Mouse (Mus musculus) heart, embryonic 11.5 days (tissue): ENCODE measurements around the gene Thsd4. TPM values are rescaled to one million over a fixed set of nuclear protein-coding genes. Genes with fewer than 3 reads are reported as not detected.
A peak's percentile ranks its signal among the peaks of the same experiment; 100 is the strongest.

Source experiments
- ATAC-seq: fragments of 200-750 bp; cut with Nextera tagmentation; replicated peaks from 2 replicates; pipeline ENCODE4 v1.8.0; 2017; ENCODE audit warnings: moderate library complexity; ENCODE audit not compliant: insufficient number of reproducible peaks, low FRiP score, low TSS enrichment
- H3K27ac ChIP-seq: fragments of 300-500 bp; sonication (generic); 2 replicates; pipeline ENCODE4 v1.5.1; 2014; ENCODE audit warnings: mild to moderate bottlenecking, low read depth, low read length
- H3K27me3 ChIP-seq: fragments of 300-500 bp; sonication (generic); 2 replicates; pipeline ENCODE4 v1.6.1; 2014; ENCODE audit warnings: mild to moderate bottlenecking, low read length, mixed read lengths; ENCODE audit not compliant: control insufficient read depth, insufficient read depth
- H3K36me3 ChIP-seq: fragments of 300-500 bp; sonication (generic); 2 replicates; pipeline ENCODE4 v1.6.1; 2014; ENCODE audit warnings: mild to moderate bottlenecking, low read length, moderate library complexity, mixed read lengths; ENCODE audit not compliant: control insufficient read depth, insufficient read depth
- H3K4me1 ChIP-seq: fragments of 300-500 bp; sonication (generic); 2 replicates; pipeline ENCODE4 v1.6.1; 2014; ENCODE audit warnings: low read length; ENCODE audit not compliant: control insufficient read depth, insufficient read depth
- H3K4me2 ChIP-seq: fragments of 300-500 bp; sonication (generic); 2 replicates; pipeline ENCODE4 v1.6.1; 2014; ENCODE audit warnings: mild to moderate bottlenecking, moderate library complexity
- H3K4me3 ChIP-seq: fragments of 300-500 bp; sonication (generic); 2 replicates; pipeline ENCODE4 v1.5.1; 2014; ENCODE audit warnings: low read depth, low read length
- H3K9ac ChIP-seq: fragments of 300-500 bp; sonication (generic); 2 replicates; pipeline ENCODE4 v1.6.1; 2014; ENCODE audit warnings: mild to moderate bottlenecking, low read depth, low read length, moderate library complexity
- H3K9me3 ChIP-seq: fragments of 300-500 bp; sonication (generic); replicated peaks from 2 replicates; pipeline ENCODE4 v1.6.1; 2016; ENCODE audit warnings: low read length; ENCODE audit not compliant: control insufficient read depth
- WGBS: fragments of 180-500 bp; shearing (Covaris S2); extraction: QIAGEN DNeasy Blood & Tissue Kit; methylation state at CpG from one replicate; pipeline ENCODE4 v1.1.7; 2014; ENCODE audit not compliant: insufficient replicate concordance; 5-methylcytosine and 5-hydroxymethylcytosine counted together
- polyA plus RNA-seq: library from polyadenylated mRNA; unstranded; fragments of >200 nt; fragmentation: Nextera tagmentation; extraction: Ambion mirVana; gene quantifications from 2 replicates; pipeline ENCODE4 v1.2.1, GENCODE M21; 2014

Gene Thsd4
- 10.6 and 14.6 TPM in 2 replicates for polyA plus RNA-seq

GRCm38 (mm10) chr9:60521806-60522264 is at the start of gene Thsd4:
Thsd4 (minus strand) TSS chr9:60522046.
- Histone ChIP-seq H3K9me3 (no peaks in the 10 kb centered on the region), H3K27ac (no peak within 1 kb of the TSS), H3K27me3 (no peaks in the 10 kb centered on the region), H3K4me3 (peak within 1 kb of the TSS; percentile 62), H3K4me2 (peak within 1 kb of the TSS; percentile 72), H3K36me3 (no peaks in the 10 kb centered on the region), H3K4me1 (peaks cover 51% of the 10 kb centered on the region), H3K9ac (peak within 1 kb of the TSS; percentile 72)
- ATAC-seq: peak; percentile 50; the same call in 1 of the 2 replicates
- WGBS: under 1% methylated on average over 36 of the region's 51 CpGs

- 53% methylated on average over 4 of the region's 4 CpGs for WGBS
- Histone ChIP-seq H3K4me3 (no peak overlapping the region), H3K9me3 (no peaks in the 10 kb centered on the region; the same call in 1 of the 2 replicates), H3K27me3 (no peaks in the 10 kb centered on the region), H3K9ac (no peak overlapping the region), H3K4me1 (no peaks in the 10 kb centered on the region), H3K27ac (no peak overlapping the region), H3K4me2 (no peak overlapping the region), H3K36me3 (no peaks in the 10 kb centered on the region)
- no peak for ATAC-seq
Measured at GRCm38 (mm10) chr9:60571041-60571440, 49.2 kb upstream of the Thsd4 start.

GRCm38 (mm10) chr9:60569366-60569765 is 47.5 kb upstream of the Thsd4 start:
- no peaks in the 10 kb centered on the region for H3K4me1 ChIP-seq
- no peaks in the 10 kb centered on the region; the same call in 1 of the 2 replicates for H3K9me3 ChIP-seq
- H3K27me3 ChIP-seq: no peaks in the 10 kb centered on the region
- H3K4me2 ChIP-seq: no peak overlapping the region
- no peak overlapping the region for H3K27ac ChIP-seq
- ATAC-seq: no peak
- H3K4me3 ChIP-seq: no peak overlapping the region
- WGBS: 65% methylated on average over 2 of the region's 2 CpGs
- H3K9ac ChIP-seq: no peak overlapping the region
- no peaks in the 10 kb centered on the region for H3K36me3 ChIP-seq

GRCm38 (mm10) chr9:60563809-60564208 is 42.0 kb upstream of the Thsd4 start:
- H3K4me2 ChIP-seq: no peak overlapping the region

GRCm38 (mm10) chr9:60562443-60563371 is 40.9 kb upstream of the Thsd4 start:
- H3K36me3 ChIP-seq: no peaks in the 10 kb centered on the region
- H3K4me3 ChIP-seq: no peak overlapping the region
- H3K9me3 ChIP-seq: no peaks in the 10 kb centered on the region
- WGBS: 61% methylated on average over 20 of the region's 20 CpGs
- no peak overlapping the region for H3K9ac ChIP-seq
- H3K27ac ChIP-seq: no peak overlapping the region
- no peaks in the 10 kb centered on the region for H3K27me3 ChIP-seq
- no peak for ATAC-seq
- no peak overlapping the region for H3K4me2 ChIP-seq
- H3K4me1 ChIP-seq: no peaks in the 10 kb centered on the region

More at GRCm38 (mm10) chr9:60563809-60564208, 42.0 kb upstream of the Thsd4 start:
- no peak overlapping the region for H3K4me3 ChIP-seq
- no peaks in the 10 kb centered on the region for H3K4me1 ChIP-seq
- no peaks in the 10 kb centered on the region for H3K36me3 ChIP-seq
- ATAC-seq: no peak
- no peak overlapping the region for H3K9ac ChIP-seq
- no peaks in the 10 kb centered on the region for H3K27me3 ChIP-seq
- no peaks in the 10 kb centered on the region for H3K9me3 ChIP-seq
- 90% methylated on average over 7 of the region's 7 CpGs for whole genome bisulfite sequencing
- no peak overlapping the region for H3K27ac ChIP-seq

GRCm38 (mm10) chr9:60561641-60562289 is 39.9 kb upstream of the Thsd4 start:
- no peaks in the 10 kb centered on the region for H3K27me3 ChIP-seq
- no peaks in the 10 kb centered on the region for H3K9me3 ChIP-seq
- H3K4me2 ChIP-seq: no peak overlapping the region
- no peak overlapping the region for H3K4me3 ChIP-seq
- no peak overlapping the region for H3K27ac ChIP-seq
- H3K36me3 ChIP-seq: no peaks in the 10 kb centered on the region
- no peak overlapping the region for H3K9ac ChIP-seq
- 73% methylated on average over 8 of the region's 9 CpGs for WGBS
- ATAC-seq: no peak
- H3K4me1 ChIP-seq: no peaks in the 10 kb centered on the region

GRCm38 (mm10) chr9:60558507-60558906 is 36.7 kb upstream of the Thsd4 start:
- WGBS: 70% methylated on average over 3 of the region's 3 CpGs
- no peak overlapping the region for H3K9ac ChIP-seq

GRCm38 (mm10) chr9:60551238-60551637 is 29.4 kb upstream of the Thsd4 start:
- Histone ChIP-seq H3K4me2 (no peak overlapping the region), H3K9me3 (no peaks in the 10 kb centered on the region), H3K4me1 (no peaks in the 10 kb centered on the region), H3K27ac (no peak overlapping the region), H3K36me3 (no peaks in the 10 kb centered on the region), H3K27me3 (no peaks in the 10 kb centered on the region), H3K9ac (no peak overlapping the region), H3K4me3 (no peak overlapping the region)
- 90% methylated on average over 4 of the region's 4 CpGs for WGBS
- no peak for ATAC-seq

More at GRCm38 (mm10) chr9:60558507-60558906, 36.7 kb upstream of the Thsd4 start:
- H3K4me3 ChIP-seq: no peak overlapping the region
- no peaks in the 10 kb centered on the region for H3K36me3 ChIP-seq
- no peaks in the 10 kb centered on the region for H3K4me1 ChIP-seq
- ATAC-seq: no peak
- no peaks in the 10 kb centered on the region for H3K27me3 ChIP-seq
- H3K27ac ChIP-seq: no peak overlapping the region
- H3K4me2 ChIP-seq: no peak overlapping the region
- no peaks in the 10 kb centered on the region for H3K9me3 ChIP-seq
